Mouse (Mus musculus): ENCODE results near the gene Nol4l. TPM values are rescaled to one million over a fixed set of nuclear protein-coding genes. Genes with fewer than 3 reads are reported as not detected.

Nol4l gene
- polyA plus RNA-seq, 2 experiments = 3.7 to 5.7 TPM

DNA sequence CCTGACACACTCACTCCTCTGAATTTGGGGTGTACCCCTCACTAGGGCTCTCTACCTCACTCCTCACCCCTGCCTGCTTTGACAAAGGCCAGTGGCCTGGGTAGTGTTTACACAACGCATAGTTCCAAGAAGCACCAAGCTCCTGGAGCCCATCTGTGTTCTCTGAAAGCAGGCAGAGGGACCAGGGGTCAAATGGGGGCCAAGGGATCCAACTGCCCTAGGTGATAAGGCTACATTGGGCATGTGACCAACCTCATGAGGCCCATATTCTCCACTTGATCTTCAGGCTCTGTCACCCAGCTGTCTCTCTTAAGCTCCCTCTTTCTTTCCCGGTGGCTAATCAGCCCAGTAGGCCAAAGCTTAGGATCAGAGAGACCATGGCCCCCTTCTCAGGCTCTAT, 102.8 kb downstream of the Nol4l start:
- DNase-seq (ENCODE audit: low read depth in 3 of 3, low spot score in 3 of 3) (peak in 1 of 3 experiments; percentile 59), ATAC-seq (ENCODE audit: insufficient read depth) (peak; percentile 52; the same call in 1 of the 2 replicates)
- no peaks in the 10 kb centered on the region for H3K27me3 ChIP-seq (ENCODE audit: control insufficient read depth, insufficient read depth, low read length)
- TF ChIP-seq EP300 (IDR thresholded peaks at IDR 0.05; ENCODE audit: low read depth) (no peak), CTCF (IDR thresholded peaks at IDR 0.05; ENCODE audit: low read depth) (no peak)
- H3K36me3 ChIP-seq (replicated peaks; ENCODE audit: control insufficient read depth, insufficient read depth, low read depth) = no peaks in the 10 kb centered on the region; the same call in none of the 2 replicates
- H3K9ac ChIP-seq (replicated peaks) = no peak overlapping the region; the same call in 1 of the 2 replicates
- no peaks in the 10 kb centered on the region for H3K9me3 ChIP-seq (ENCODE audit: control insufficient read depth, low read length)
- 8% methylated on average over 2 of the region's 2 CpGs for WGBS (ENCODE audit: insufficient replicate concordance)
- peaks cover 13 to 20% of the 10 kb centered on the region in 2 experiments for H3K4me1 ChIP-seq (replicated peaks; ENCODE audit: control insufficient read depth in 2 of 2, insufficient read depth in 2 of 2, low read length in 1 of 2)
- no peak overlapping the region for H3K4me3 ChIP-seq (ENCODE audit: insufficient read depth in 1 of 2, low read depth in 2 of 2, low read length in 2 of 2)
- no peak overlapping the region for H3K27ac ChIP-seq
- no peak overlapping the region for H3K4me2 ChIP-seq (ENCODE audit: low read depth)

- Histone ChIP-seq H3K27me3 (ENCODE audit: control insufficient read depth, insufficient read depth, low read length) (no peaks in the 10 kb centered on the region), H3K4me2 (ENCODE audit: low read depth) (no peak overlapping the region), H3K4me3 (ENCODE audit: insufficient read depth in 1 of 2, low read depth in 2 of 2, low read length in 2 of 2) (no peak overlapping the region), H3K9ac (replicated peaks) (no peak overlapping the region), H3K27ac (no peak overlapping the region), H3K36me3 (replicated peaks; ENCODE audit: control insufficient read depth, insufficient read depth, low read depth) (no peaks in the 10 kb centered on the region; the same call in none of the 2 replicates), H3K9me3 (ENCODE audit: control insufficient read depth, low read length) (no peaks in the 10 kb centered on the region), H3K4me1 (replicated peaks; ENCODE audit: control insufficient read depth in 2 of 2, insufficient read depth in 2 of 2, low read length in 1 of 2) (peaks cover 13 to 20% of the 10 kb centered on the region in 2 experiments)
- TF ChIP-seq EP300 (IDR thresholded peaks at IDR 0.05; ENCODE audit: low read depth) (no peak), CTCF (IDR thresholded peaks at IDR 0.05; ENCODE audit: low read depth) (no peak)
- 77% methylated on average over 9 of the region's 9 CpGs for WGBS (ENCODE audit: insufficient replicate concordance)
- no peak for ATAC-seq (ENCODE audit: insufficient read depth)
- DNase-seq (ENCODE audit: low read depth in 3 of 3, low spot score in 3 of 3) = no peak
Observed at GRCm38 (mm10) chr2:153425998-153426670, 103.6 kb downstream of the Nol4l start.

- WGBS (ENCODE audit: insufficient replicate concordance) = 64% methylated on average over 4 of the region's 4 CpGs
- Histone ChIP-seq H3K27me3 (ENCODE audit: control insufficient read depth, insufficient read depth, low read length) (no peaks in the 10 kb centered on the region), H3K27ac (no peak overlapping the region), H3K4me2 (ENCODE audit: low read depth) (no peak overlapping the region), H3K9ac (replicated peaks) (no peak overlapping the region), H3K9me3 (ENCODE audit: control insufficient read depth, low read length) (no peaks in the 10 kb centered on the region), H3K36me3 (replicated peaks; ENCODE audit: control insufficient read depth, insufficient read depth, low read depth) (no peaks in the 10 kb centered on the region; the same call in 1 of the 2 replicates), H3K4me3 (ENCODE audit: insufficient read depth in 1 of 2, low read depth in 2 of 2, low read length in 2 of 2) (no peak overlapping the region), H3K4me1 (replicated peaks; ENCODE audit: control insufficient read depth in 2 of 2, insufficient read depth in 2 of 2, low read length in 1 of 2) (peaks cover 13 to 20% of the 10 kb centered on the region in 2 experiments)
- no peak for DNase-seq (ENCODE audit: low read depth in 3 of 3, low spot score in 3 of 3)
- no peak for TF ChIP-seq CTCF (IDR thresholded peaks at IDR 0.05; ENCODE audit: low read depth)
- no peak for TF ChIP-seq EP300 (IDR thresholded peaks at IDR 0.05; ENCODE audit: low read depth)
- no peak for ATAC-seq (ENCODE audit: insufficient read depth)
Observed at GRCm38 (mm10) chr2:153425124-153425844, 104.5 kb downstream of the Nol4l start.

- H3K9ac ChIP-seq (replicated peaks) = no peak overlapping the region
- peaks cover 13 to 20% of the 10 kb centered on the region in 2 experiments for H3K4me1 ChIP-seq (replicated peaks; ENCODE audit: control insufficient read depth in 2 of 2, insufficient read depth in 2 of 2, low read length in 1 of 2)
- no peak overlapping the region for H3K27ac ChIP-seq
- H3K4me2 ChIP-seq (ENCODE audit: low read depth) = no peak overlapping the region
- H3K4me3 ChIP-seq (ENCODE audit: insufficient read depth in 1 of 2, low read depth in 2 of 2, low read length in 2 of 2) = no peak overlapping the region
- ATAC-seq (ENCODE audit: insufficient read depth) (no peak), DNase-seq (ENCODE audit: low read depth in 3 of 3, low spot score in 3 of 3) (no peak)
- no peaks in the 10 kb centered on the region for H3K9me3 ChIP-seq (ENCODE audit: control insufficient read depth, low read length)
- peaks cover 6% of the 10 kb centered on the region; the same call in 1 of the 2 replicates for H3K36me3 ChIP-seq (replicated peaks; ENCODE audit: control insufficient read depth, insufficient read depth, low read depth)
- H3K27me3 ChIP-seq (ENCODE audit: control insufficient read depth, insufficient read depth, low read length) = no peaks in the 10 kb centered on the region
- WGBS (ENCODE audit: insufficient replicate concordance) = 70% methylated on average over 8 of the region's 8 CpGs
- TF ChIP-seq CTCF (IDR thresholded peaks at IDR 0.05; ENCODE audit: low read depth) (no peak), EP300 (IDR thresholded peaks at IDR 0.05; ENCODE audit: low read depth) (no peak)
Observed at GRCm38 (mm10) chr2:153424557-153424956, 105.2 kb downstream of the Nol4l start.

DNA sequence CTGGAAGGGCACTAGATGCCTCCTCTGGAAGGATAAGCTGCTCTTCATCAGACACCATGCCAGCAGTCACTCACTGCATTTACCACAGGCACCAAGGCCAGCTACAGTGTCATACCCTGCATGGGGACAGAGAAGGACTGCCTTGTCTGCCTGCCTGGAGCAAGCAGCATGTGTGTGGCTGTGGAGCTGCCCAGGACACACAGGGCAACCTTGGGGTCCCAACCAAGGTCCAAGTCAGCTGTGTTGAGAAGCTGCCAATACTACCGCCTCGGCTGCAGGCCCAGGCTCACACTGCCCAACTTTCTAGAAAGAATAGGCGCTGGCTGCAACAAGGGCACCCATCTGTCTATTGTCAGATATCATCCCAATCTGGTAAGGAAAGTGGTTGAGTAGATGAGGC, 106.7 kb downstream of the Nol4l start:
- Histone ChIP-seq H3K27ac (no peak overlapping the region), H3K9ac (replicated peaks) (no peak overlapping the region), H3K36me3 (replicated peaks; ENCODE audit: control insufficient read depth, insufficient read depth, low read depth) (peaks cover 8% of the 10 kb centered on the region), H3K27me3 (ENCODE audit: control insufficient read depth, insufficient read depth, low read length) (no peaks in the 10 kb centered on the region), H3K9me3 (ENCODE audit: control insufficient read depth, low read length) (no peaks in the 10 kb centered on the region), H3K4me2 (ENCODE audit: low read depth) (no peak overlapping the region), H3K4me1 (replicated peaks; ENCODE audit: control insufficient read depth in 2 of 2, insufficient read depth in 2 of 2, low read length in 1 of 2) (peaks cover 13 to 20% of the 10 kb centered on the region in 2 experiments), H3K4me3 (ENCODE audit: insufficient read depth in 1 of 2, low read depth in 2 of 2, low read length in 2 of 2) (no peak overlapping the region)
- DNase-seq (ENCODE audit: low read depth in 3 of 3, low spot score in 3 of 3) (no peak), ATAC-seq (ENCODE audit: insufficient read depth) (no peak)
- TF ChIP-seq EP300 (IDR thresholded peaks at IDR 0.05; ENCODE audit: low read depth) (no peak), CTCF (IDR thresholded peaks at IDR 0.05; ENCODE audit: low read depth) (no peak)
- WGBS (ENCODE audit: insufficient replicate concordance) = 72% methylated on average over 3 of the region's 3 CpGs

All from liver, embryonic 14.5 days (tissue).